Mouse (Mus musculus) E14TG2a.4 (cell line): ENCODE data around the gene Plcg2.

Source experiments
- CTCF ChIP-seq: conservative IDR thresholded peaks from 2 replicates; pipeline ENCODE4 v1.5.1; 2014; ENCODE audit warnings: low read length
- NANOG ChIP-seq: IDR thresholded peaks from 2 replicates; pipeline ENCODE4 v1.6.1; 2014; ENCODE audit warnings: borderline replicate concordance, low read length, mixed read lengths
- POU5F1 ChIP-seq: IDR thresholded peaks from 2 replicates; pipeline ENCODE4 v1.6.1; 2014; ENCODE audit warnings: low read length, borderline replicate concordance

DNA sequence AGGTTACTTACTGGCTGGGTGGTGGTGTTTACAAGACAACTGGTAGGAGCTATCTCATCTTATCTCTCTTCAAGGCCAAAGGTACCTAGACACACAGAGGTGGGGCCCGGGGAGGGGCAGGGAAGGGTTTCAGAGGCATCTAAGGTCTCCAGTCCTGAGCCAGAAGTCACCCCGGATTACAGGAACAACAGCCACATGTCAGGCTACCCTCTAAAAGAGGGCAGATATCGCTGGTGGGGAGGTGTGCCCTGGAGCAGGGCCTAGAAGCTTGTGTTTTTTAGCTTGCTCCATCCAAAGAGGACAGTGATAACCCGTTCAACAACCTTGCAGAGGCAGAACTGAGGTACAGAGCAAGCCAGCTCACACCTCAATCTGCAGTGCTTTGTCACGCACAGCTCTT lies 148.3 kb downstream of the Plcg2 start:
- TF ChIP-seq CTCF (no peak), NANOG (no peak), POU5F1 (no peak)
